ENCODE assay signal across 16 mouse cellular contexts in the genomic region with DNA sequence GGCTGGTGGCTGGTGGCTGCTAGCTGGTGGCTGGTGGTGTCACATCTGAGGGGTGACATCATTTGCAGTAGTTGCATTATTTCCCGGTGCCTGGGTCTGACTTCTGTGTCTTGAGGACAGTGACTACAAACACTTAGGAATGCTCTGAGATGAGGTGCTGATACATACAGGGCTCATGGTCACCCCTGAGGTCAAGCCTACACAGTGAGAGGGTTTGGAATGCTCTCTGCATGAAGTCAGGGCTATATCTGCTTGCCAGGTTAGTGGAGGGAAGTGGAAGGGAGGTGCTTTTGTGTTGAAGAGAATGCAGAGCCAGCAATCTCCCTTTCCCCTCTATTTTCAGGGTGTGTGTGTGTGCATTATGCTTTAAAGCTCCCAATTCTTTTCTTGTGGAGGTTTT.
A peak's percentile ranks its signal among the peaks of the same experiment; 100 is the strongest.
DNase-seq lines count a peak whose midpoint lies in the region; ATAC-seq lines count a peak whose summit lies in the region.
"Had no signal": no experiment of that assay in that cellular context is flagged by ENCODE, and none has a peak within 500 bp of the region (broad histone marks: within the 10 kb centered on the region; RNA-seq: fewer than 3 reads in every experiment).

No protein-coding gene starts in this region.

- peak; percentile 36 to 58 for DNase-seq in heart, adult 9 months (ENCODE audit: low spot score in 2 of 2)
- no peak for DNase-seq in heart, adult 8-10 months (ENCODE audit: low spot score)
- DNase-seq in urinary bladder, postnatal 25 days (ENCODE audit: low spot score) = no peak
- no peak for DNase-seq in spleen, postnatal 14 days (ENCODE audit: low spot score in 2 of 2)
- DNase-seq: cerebellum, adult 11-12 months; gastrocnemius, postnatal 36 days; kidney, postnatal 25 days; liver, embryonic 13.5 days; thymus, adult 2 months had no signal

- H3K9ac ChIP-seq in midbrain, embryonic 16.5 days (ENCODE audit: low read depth, low read length) = 0 out of 2 replicates have a peak overlapping the region, but pooled peaks have one; percentile 6
- H3K9ac ChIP-seq in midbrain, embryonic 13.5 days (replicated peaks) = no peak overlapping the region
- peak overlapping the region; percentile 7; the same call in 1 of the 2 replicates for H3K9ac ChIP-seq in heart, embryonic 12.5 days
- no peak overlapping the region for H3K9ac ChIP-seq in stomach, embryonic 15.5 days
- H3K9ac ChIP-seq: embryonic facial prominence, embryonic 15.5 days; liver, embryonic 13.5 days had no signal

- no peaks in the 10 kb centered on the region for H3K9me3 ChIP-seq in midbrain, embryonic 16.5 days (replicated peaks; ENCODE audit: control insufficient read depth, low read length, poor library complexity, severe bottlenecking)
- H3K9me3 ChIP-seq in midbrain, embryonic 13.5 days = no peaks in the 10 kb centered on the region
- no peaks in the 10 kb centered on the region for H3K9me3 ChIP-seq in heart, embryonic 12.5 days (replicated peaks)
- no peaks in the 10 kb centered on the region for H3K9me3 ChIP-seq in stomach, embryonic 15.5 days
- H3K9me3 ChIP-seq: embryonic facial prominence, embryonic 15.5 days; limb, embryonic 10.5 days; liver, embryonic 13.5 days had no signal

- H3K36me3 ChIP-seq in midbrain, embryonic 16.5 days (ENCODE audit: control insufficient read depth, insufficient read depth, low read length) = no peaks in the 10 kb centered on the region
- no peaks in the 10 kb centered on the region for H3K36me3 ChIP-seq in midbrain, embryonic 13.5 days
- no peaks in the 10 kb centered on the region for H3K36me3 ChIP-seq in heart, embryonic 12.5 days
- no peaks in the 10 kb centered on the region for H3K36me3 ChIP-seq in stomach, embryonic 15.5 days
- H3K36me3 ChIP-seq: embryonic facial prominence, embryonic 15.5 days; limb, embryonic 10.5 days; liver, embryonic 13.5 days had no signal

- H3K4me2 ChIP-seq in midbrain, embryonic 16.5 days (ENCODE audit: low read length) = no peak overlapping the region
- no peak overlapping the region for H3K4me2 ChIP-seq in midbrain, embryonic 13.5 days (replicated peaks)
- no peak overlapping the region for H3K4me2 ChIP-seq in heart, embryonic 12.5 days
- H3K4me2 ChIP-seq in stomach, embryonic 15.5 days = no peak overlapping the region
- H3K4me2 ChIP-seq: embryonic facial prominence, embryonic 15.5 days; liver, embryonic 13.5 days had no signal

- no peaks in the 10 kb centered on the region for H3K4me1 ChIP-seq in midbrain, embryonic 16.5 days (ENCODE audit: control insufficient read depth, insufficient read depth, low read length)
- H3K4me1 ChIP-seq in midbrain, embryonic 13.5 days (replicated peaks) = no peaks in the 10 kb centered on the region
- peaks cover 50% of the 10 kb centered on the region for H3K4me1 ChIP-seq in heart, embryonic 12.5 days (replicated peaks)
- peaks cover 5% of the 10 kb centered on the region; the same call in 1 of the 2 replicates for H3K4me1 ChIP-seq in stomach, embryonic 15.5 days

- WGBS in midbrain, embryonic 16.5 days = 67% methylated on average over 1 of the region's 1 CpGs
- WGBS in midbrain, embryonic 13.5 days = 87% methylated on average over 1 of the region's 1 CpGs
- WGBS in heart, embryonic 12.5 days = 9% methylated on average over 1 of the region's 1 CpGs
- 45% methylated on average over 1 of the region's 1 CpGs for WGBS in stomach, embryonic 15.5 days

- H3K27ac ChIP-seq in midbrain, embryonic 16.5 days (ENCODE audit: low read length) = peak overlapping the region; percentile 32; the same call in 1 of the 2 replicates
- H3K27ac ChIP-seq in midbrain, embryonic 13.5 days = no peak overlapping the region
- H3K27ac ChIP-seq in heart, embryonic 12.5 days (ENCODE audit: poor library complexity, severe bottlenecking) = peak overlapping the region; percentile 80
- peak overlapping the region; percentile 54; the same call in 1 of the 2 replicates for H3K27ac ChIP-seq in stomach, embryonic 15.5 days
- H3K27ac ChIP-seq: embryonic facial prominence, embryonic 15.5 days; limb, embryonic 10.5 days; liver, embryonic 13.5 days had no signal

- H3K27me3 ChIP-seq in midbrain, embryonic 16.5 days (ENCODE audit: control insufficient read depth, insufficient read depth, low read depth, low read length) = no peaks in the 10 kb centered on the region
- H3K27me3 ChIP-seq in midbrain, embryonic 13.5 days = no peaks in the 10 kb centered on the region
- H3K27me3 ChIP-seq in heart, embryonic 12.5 days (replicated peaks) = no peaks in the 10 kb centered on the region
- H3K27me3 ChIP-seq in stomach, embryonic 15.5 days (replicated peaks) = no peaks in the 10 kb centered on the region
- H3K27me3 ChIP-seq: embryonic facial prominence, embryonic 15.5 days; liver, embryonic 13.5 days had no signal

- ATAC-seq in midbrain, embryonic 16.5 days = no peak
- no peak for ATAC-seq in midbrain, embryonic 13.5 days
- peak; percentile 74; the same call in 1 of the 2 replicates for ATAC-seq in heart, embryonic 12.5 days (ENCODE audit: insufficient number of reproducible peaks, low FRiP score)
- ATAC-seq in stomach, embryonic 15.5 days (ENCODE audit: insufficient read depth, low FRiP score, low read depth) = no peak
- ATAC-seq: inflammation-experienced regulatory T-cells, adult 6 months had no signal

- no peak overlapping the region for H3K4me3 ChIP-seq in midbrain, embryonic 16.5 days (ENCODE audit: low read depth, low read length)
- no peak overlapping the region for H3K4me3 ChIP-seq in midbrain, embryonic 13.5 days (replicated peaks)
- H3K4me3 ChIP-seq in heart, embryonic 12.5 days = no peak overlapping the region
- H3K4me3 ChIP-seq in stomach, embryonic 15.5 days (replicated peaks) = no peak overlapping the region
- H3K4me3 ChIP-seq: embryonic facial prominence, embryonic 15.5 days; limb, embryonic 10.5 days; liver, embryonic 13.5 days had no signal

Comparison
In these comparisons a context has a peak if more than half of its experiments do, and no peak if none do; other contexts are left out.
1. DNase-seq: peak in heart, adult 9 months (2 of 2); none in heart, adult 8-10 months (single experiment), urinary bladder, postnatal 25 days (single experiment) and spleen, postnatal 14 days (0 of 2).
2. H3K9ac ChIP-seq: peak in midbrain, embryonic 16.5 days (single experiment) and heart, embryonic 12.5 days (single experiment); none in midbrain, embryonic 13.5 days (single experiment) and stomach, embryonic 15.5 days (single experiment).